Mouse (Mus musculus): Measurements from ENCODE around the gene Herc2. TPM values are rescaled to one million over a fixed set of nuclear protein-coding genes. Genes with fewer than 3 reads are reported as not detected.

The Herc2 gene
- polyA plus RNA-seq, 1 experiment from 2014 or later = 45.4 TPM

DNA sequence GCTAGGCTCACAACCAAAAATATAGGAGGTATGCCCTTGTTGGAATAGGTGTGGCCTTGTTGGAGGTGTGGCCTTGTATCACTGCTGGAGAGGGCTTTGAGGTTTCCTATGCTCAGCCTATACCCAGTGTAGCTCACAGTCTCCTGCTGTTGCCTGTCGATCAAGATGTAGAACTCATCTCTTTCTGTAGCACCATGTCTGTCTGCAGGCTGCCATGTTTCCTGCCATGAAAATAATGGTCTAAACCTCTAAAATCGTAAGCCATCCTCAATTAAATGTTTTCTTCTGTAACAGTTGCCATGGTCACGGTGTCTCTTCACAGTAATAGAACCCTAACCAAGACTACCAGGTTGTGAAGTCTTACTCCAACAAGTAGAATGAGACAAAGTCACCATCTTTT lies 26.4 kb upstream of the Herc2 start:
- no peak overlapping the region for H3K27ac ChIP-seq
- no peak overlapping the region for H3K4me2 ChIP-seq
- no peak overlapping the region for H3K4me3 ChIP-seq
- no peak for ATAC-seq
- no peaks in the 10 kb centered on the region for H3K9me3 ChIP-seq (replicated peaks)
- no peaks in the 10 kb centered on the region for H3K36me3 ChIP-seq (ENCODE audit: poor library complexity, severe bottlenecking)
- H3K9ac ChIP-seq = no peak overlapping the region
- 90% methylated on average over 3 of the region's 3 CpGs for WGBS
- no peaks in the 10 kb centered on the region for H3K27me3 ChIP-seq
- H3K4me1 ChIP-seq = peaks cover 3% of the 10 kb centered on the region

DNA sequence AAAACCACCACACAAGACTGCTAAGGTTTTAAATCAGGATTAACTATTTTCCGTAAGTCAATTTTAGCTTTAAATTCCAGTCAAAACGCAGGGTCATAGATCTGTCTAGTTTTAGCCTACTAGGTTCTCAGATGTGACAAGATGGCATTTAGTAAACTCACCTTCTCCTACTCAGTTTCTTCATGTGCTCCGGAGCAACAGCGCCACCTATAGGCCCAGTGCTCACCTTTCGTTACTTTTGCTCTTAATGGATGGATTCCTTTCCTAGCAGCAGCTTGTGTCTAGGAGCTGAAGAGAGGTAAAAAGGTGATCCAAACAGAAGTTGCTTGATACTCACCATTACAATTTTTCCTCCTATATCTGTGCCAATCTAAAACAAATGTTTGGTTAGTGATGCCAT lies 7.6 kb upstream of the Herc2 start:
- Histone ChIP-seq H3K36me3 (ENCODE audit: poor library complexity, severe bottlenecking) (no peaks in the 10 kb centered on the region), H3K4me3 (no peak overlapping the region), H3K27me3 (no peaks in the 10 kb centered on the region), H3K9me3 (replicated peaks) (no peaks in the 10 kb centered on the region), H3K27ac (no peak overlapping the region), H3K9ac (no peak overlapping the region), H3K4me1 (no peaks in the 10 kb centered on the region), H3K4me2 (no peak overlapping the region)
- 14% methylated on average over 5 of the region's 5 CpGs for WGBS
- ATAC-seq = peak; percentile 55; the same call in 1 of the 2 replicates

DNA sequence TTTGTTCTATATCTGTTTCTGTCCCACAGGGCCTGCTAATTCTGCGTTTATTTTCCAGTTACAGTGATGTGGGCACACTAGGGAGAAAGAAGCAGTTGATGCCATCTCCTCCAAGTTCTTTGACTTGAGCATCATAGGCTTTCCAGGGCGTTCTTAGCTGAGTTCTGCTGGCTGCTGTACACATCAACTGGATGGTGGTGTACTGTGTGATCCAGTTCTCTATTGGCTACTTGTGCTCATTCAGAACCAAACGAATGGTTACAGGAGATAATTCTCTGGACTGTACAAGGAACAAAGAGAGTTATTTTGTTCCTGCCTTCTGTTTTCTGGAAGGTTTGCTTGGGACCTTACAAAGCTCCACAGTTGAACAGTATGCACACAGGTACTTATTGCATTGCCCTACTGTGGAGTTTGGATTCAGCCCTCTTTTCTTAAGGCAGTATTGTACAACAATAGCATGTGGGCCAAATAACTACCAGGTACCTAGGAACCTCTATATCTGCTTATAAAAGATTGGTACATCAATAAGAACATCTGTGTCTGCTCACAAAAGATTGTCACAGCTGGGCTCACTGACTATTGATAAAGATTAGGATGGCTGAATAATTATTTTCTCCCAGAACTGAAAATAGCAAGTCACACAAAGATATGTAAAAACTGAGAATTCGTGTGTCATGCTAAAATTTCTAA lies 6.3 kb upstream of the Herc2 start:
- 0 out of 2 replicates have a peak, but pooled peaks cover under 1% of the 10 kb centered on the region for H3K4me1 ChIP-seq
- H3K27ac ChIP-seq = no peak overlapping the region
- no peak overlapping the region for H3K4me3 ChIP-seq
- H3K36me3 ChIP-seq (ENCODE audit: poor library complexity, severe bottlenecking) = no peaks in the 10 kb centered on the region
- no peak overlapping the region for H3K4me2 ChIP-seq
- WGBS = 71% methylated on average over 4 of the region's 4 CpGs
- no peaks in the 10 kb centered on the region for H3K27me3 ChIP-seq
- ATAC-seq = no peak
- no peaks in the 10 kb centered on the region for H3K9me3 ChIP-seq (replicated peaks)
- no peak overlapping the region for H3K9ac ChIP-seq

DNA sequence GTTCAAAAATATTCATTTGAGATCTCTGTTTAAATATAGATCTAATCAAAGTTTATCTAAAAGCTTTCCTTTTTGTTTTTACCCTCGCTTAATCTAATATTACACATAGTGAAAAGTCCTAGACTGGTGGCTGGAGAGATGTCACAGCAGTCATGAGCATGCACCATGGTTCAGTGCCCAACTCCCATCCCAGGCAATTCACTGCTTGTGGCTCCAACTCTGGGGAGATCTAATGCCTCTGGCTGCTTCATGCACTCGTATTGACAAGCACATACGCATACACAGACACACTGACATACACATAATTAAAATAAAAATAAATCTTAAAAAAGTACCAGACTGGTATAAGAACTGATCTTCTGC lies 5.7 kb upstream of the Herc2 start:
- Histone ChIP-seq H3K4me2 (no peak overlapping the region), H3K4me3 (no peak overlapping the region), H3K27me3 (no peaks in the 10 kb centered on the region), H3K9me3 (replicated peaks) (no peaks in the 10 kb centered on the region), H3K36me3 (ENCODE audit: poor library complexity, severe bottlenecking) (no peaks in the 10 kb centered on the region), H3K4me1 (0 out of 2 replicates have a peak, but pooled peaks cover 6% of the 10 kb centered on the region), H3K9ac (no peak overlapping the region), H3K27ac (no peak overlapping the region)
- whole genome bisulfite sequencing = 85% methylated on average over 3 of the region's 3 CpGs
- ATAC-seq = no peak

DNA sequence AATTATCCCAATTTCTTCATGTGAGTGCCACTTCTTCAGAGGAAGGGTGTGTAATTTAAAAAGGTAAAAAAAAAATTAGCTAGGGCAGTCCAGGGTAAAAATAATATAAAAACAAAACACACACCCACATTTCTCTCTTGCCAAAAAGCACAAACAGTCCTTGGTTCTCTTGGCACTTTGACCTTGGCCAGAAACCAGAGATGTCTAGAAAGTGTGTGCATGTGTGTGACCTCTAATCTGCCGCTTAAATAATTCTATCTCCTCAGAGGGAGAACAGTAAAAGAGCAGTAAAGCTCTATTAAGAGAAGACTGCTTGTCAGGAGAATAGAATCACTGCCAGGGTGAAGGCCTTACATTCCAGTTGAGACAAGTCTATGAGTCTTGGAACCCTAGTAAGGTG lies 2.8 kb upstream of the Herc2 start:
- Histone ChIP-seq H3K4me2 (no peak overlapping the region), H3K4me3 (no peak overlapping the region), H3K4me1 (peaks cover 20% of the 10 kb centered on the region), H3K27me3 (no peaks in the 10 kb centered on the region), H3K9ac (no peak overlapping the region), H3K9me3 (replicated peaks) (no peaks in the 10 kb centered on the region), H3K36me3 (ENCODE audit: poor library complexity, severe bottlenecking) (no peaks in the 10 kb centered on the region), H3K27ac (no peak overlapping the region)
- 83% methylated on average over 1 of the region's 1 CpGs for WGBS
- ATAC-seq = no peak

DNA sequence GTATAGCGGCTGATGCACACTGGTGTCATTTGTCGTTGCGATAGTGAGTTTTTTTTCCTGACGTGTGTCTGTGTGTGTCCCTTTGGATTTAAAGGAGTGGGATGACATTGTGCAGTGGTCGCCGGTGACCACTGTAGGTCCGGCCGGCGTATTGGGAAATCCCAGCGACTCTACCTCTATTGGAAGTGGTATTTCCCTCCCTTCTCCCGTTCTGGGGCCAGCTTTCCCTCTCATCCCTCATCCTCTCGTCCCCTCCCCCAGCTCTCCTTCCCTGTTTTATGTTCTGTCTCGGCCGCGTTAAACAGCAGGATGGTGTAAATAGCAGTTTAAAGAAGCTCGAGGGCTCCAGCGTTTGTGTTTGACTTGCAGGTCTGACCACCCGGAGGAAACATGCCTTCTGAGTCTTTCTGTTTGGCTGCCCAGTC lies 503 bp downstream of the Herc2 start:
- ATAC-seq = peak; percentile 35
- H3K27ac ChIP-seq = peak overlapping the region; percentile 85
- H3K4me1 ChIP-seq = peaks cover 23% of the 10 kb centered on the region
- H3K36me3 ChIP-seq (ENCODE audit: poor library complexity, severe bottlenecking) = 0 out of 2 replicates have a peak, but pooled peaks cover 4% of the 10 kb centered on the region
- H3K27me3 ChIP-seq = no peaks in the 10 kb centered on the region
- WGBS = under 1% methylated on average over 18 of the region's 18 CpGs
- H3K9ac ChIP-seq = peak overlapping the region; percentile 86
- H3K4me3 ChIP-seq = peak overlapping the region; percentile 78
- peak overlapping the region; percentile 70 for H3K4me2 ChIP-seq
- no peaks in the 10 kb centered on the region for H3K9me3 ChIP-seq (replicated peaks)

DNA sequence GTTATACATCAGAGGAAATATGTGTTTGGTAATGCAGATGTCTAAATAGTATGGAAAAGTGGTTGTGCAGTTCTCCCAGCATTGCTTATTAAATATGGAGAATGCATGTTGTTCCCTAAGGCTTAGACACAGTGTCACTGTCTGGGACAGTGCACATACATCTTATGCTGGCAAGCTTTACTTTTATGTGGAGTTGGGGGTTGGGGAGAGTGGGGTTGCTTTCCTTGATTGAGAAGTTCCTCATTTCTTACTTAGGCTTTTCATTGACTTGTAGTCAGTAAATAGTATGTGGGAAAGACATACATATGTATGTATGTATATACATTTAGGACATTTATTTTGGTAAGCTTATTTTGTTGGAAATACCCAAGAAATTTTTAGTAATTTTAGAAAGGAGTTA lies 3.0 kb downstream of the Herc2 start:
- Histone ChIP-seq H3K27me3 (no peaks in the 10 kb centered on the region), H3K4me3 (no peak overlapping the region), H3K9ac (no peak overlapping the region), H3K4me2 (no peak overlapping the region), H3K27ac (no peak overlapping the region), H3K4me1 (peaks cover 23% of the 10 kb centered on the region), H3K9me3 (replicated peaks) (no peaks in the 10 kb centered on the region), H3K36me3 (ENCODE audit: poor library complexity, severe bottlenecking) (peaks cover 19% of the 10 kb centered on the region)
- ATAC-seq = no peak

DNA sequence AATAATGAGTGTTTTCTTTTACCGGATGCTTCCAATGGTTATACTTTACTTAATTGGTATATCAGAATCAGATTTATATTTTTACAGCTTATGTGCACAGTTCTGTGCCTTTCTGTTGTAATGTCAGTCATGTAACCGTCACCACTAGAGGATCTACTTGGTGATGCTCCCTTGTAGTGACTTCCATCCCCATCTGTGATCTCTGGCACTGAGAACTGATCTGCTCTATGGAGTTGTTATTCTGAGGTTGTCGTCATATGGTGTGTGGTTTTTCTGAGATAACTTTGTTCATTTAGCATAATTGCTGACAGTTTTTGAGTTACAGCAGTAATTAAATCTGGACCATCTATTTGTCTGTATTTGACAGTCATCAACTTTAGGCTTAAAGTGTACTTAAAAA lies 5.3 kb downstream of the Herc2 start:
- peaks cover 30% of the 10 kb centered on the region for H3K36me3 ChIP-seq (ENCODE audit: poor library complexity, severe bottlenecking)
- peaks cover 15% of the 10 kb centered on the region for H3K4me1 ChIP-seq
- ATAC-seq = peak; percentile 42; the same call in 1 of the 2 replicates
- H3K4me3 ChIP-seq = no peak overlapping the region
- no peak overlapping the region for H3K4me2 ChIP-seq
- no peaks in the 10 kb centered on the region for H3K9me3 ChIP-seq (replicated peaks)
- H3K9ac ChIP-seq = no peak overlapping the region
- H3K27ac ChIP-seq = no peak overlapping the region
- no peaks in the 10 kb centered on the region for H3K27me3 ChIP-seq
- 92% methylated on average over 3 of the region's 3 CpGs for WGBS

DNA sequence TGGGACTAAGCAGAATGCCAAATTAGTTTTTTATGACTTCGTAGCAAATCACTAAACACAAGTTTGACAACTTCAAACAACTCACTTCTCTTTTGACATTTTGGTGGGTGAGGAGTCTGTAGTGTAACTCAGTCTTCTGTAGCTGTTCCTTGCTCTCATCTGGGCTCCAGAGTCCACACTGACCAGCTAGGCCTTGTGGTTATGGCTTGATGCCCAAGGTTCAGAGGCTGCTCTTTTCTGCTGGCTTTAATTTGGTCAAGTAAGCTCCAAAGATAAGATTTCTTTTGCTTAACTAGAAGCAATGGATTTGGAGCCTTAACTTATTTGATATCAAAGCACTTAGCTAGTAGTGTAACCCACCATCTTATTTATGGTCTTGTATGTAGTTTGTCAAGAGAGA lies 14.9 kb downstream of the Herc2 start:
- ATAC-seq = no peak
- 97% methylated on average over 1 of the region's 1 CpGs for WGBS

DNA sequence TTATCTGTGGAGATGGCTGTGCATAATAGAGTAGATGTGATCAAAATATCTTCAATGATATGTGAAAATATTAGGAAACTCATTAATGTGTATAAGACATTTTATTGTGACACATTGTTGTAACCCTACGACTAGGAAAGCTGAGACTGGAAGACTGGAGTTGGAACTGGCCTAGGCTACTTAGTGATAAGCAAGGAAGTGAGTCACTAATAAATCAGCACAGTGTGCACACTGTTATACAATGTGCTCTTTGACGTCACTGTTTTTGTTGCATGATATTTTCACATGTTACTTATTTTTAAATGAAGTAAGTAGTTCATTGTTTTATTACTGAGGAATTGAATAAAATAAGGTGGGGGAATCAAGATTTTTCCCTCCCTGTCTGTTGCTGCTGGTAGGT lies 16.1 kb downstream of the Herc2 start:
- Histone ChIP-seq H3K4me1 (no peaks in the 10 kb centered on the region), H3K9me3 (replicated peaks) (no peaks in the 10 kb centered on the region), H3K9ac (no peak overlapping the region), H3K36me3 (ENCODE audit: poor library complexity, severe bottlenecking) (peaks cover 11% of the 10 kb centered on the region), H3K27ac (no peak overlapping the region), H3K27me3 (no peaks in the 10 kb centered on the region), H3K4me2 (no peak overlapping the region), H3K4me3 (no peak overlapping the region)
- 87% methylated on average over 2 of the region's 2 CpGs for WGBS
- no peak for ATAC-seq

More for the DNA sequence above, 14.9 kb downstream of the Herc2 start:
- Histone ChIP-seq H3K36me3 (ENCODE audit: poor library complexity, severe bottlenecking) (peaks cover 8% of the 10 kb centered on the region; the same call in 1 of the 2 replicates), H3K9ac (no peak overlapping the region), H3K9me3 (replicated peaks) (no peaks in the 10 kb centered on the region), H3K4me1 (no peaks in the 10 kb centered on the region), H3K4me2 (no peak overlapping the region), H3K27ac (no peak overlapping the region), H3K27me3 (no peaks in the 10 kb centered on the region), H3K4me3 (no peak overlapping the region)

DNA sequence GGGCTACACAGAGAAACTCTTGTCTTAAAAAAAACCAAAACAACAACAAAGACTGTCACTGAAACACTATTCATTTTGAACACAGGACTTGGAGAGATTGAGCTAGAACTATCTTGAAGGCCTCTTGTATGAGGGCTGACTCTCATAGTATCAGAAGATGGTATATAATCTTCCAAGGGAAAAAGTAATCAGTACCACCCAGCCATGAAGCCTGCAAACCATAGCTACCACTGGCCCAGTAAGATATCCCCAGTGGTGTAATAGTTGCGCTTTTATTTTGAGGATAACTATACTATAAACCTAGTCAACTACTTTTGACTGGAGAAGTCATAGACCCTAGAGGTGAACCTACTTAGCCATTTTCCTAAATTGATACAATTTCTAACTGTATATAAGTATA lies 16.6 kb downstream of the Herc2 start:
- no peak for ATAC-seq

DNA sequence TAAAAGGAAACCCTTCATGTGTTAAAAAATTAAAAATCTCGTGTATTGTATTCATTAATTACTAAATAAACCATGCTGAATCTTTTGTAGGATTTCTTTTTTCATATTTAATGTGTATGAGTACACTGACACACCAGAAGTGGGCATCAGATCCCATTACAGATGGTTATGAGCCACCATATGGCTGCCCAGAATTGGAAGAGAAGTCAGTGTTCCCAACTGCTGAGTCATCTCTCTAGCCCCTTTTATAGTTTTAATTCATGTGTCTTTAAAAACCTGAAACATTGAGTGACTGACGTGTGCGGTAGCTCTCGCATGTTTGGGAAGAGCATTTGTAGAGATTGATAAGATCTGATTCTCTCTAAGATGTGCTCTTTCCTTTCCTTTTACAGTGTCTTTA lies 21.7 kb downstream of the Herc2 start:
- H3K4me3 ChIP-seq = no peak overlapping the region
- no peaks in the 10 kb centered on the region for H3K4me1 ChIP-seq
- H3K27me3 ChIP-seq = no peaks in the 10 kb centered on the region
- WGBS = 88% methylated on average over 4 of the region's 4 CpGs
- no peak for ATAC-seq
- no peak overlapping the region for H3K4me2 ChIP-seq
- H3K9ac ChIP-seq = no peak overlapping the region
- H3K27ac ChIP-seq = no peak overlapping the region
- no peaks in the 10 kb centered on the region for H3K9me3 ChIP-seq (replicated peaks)
- peaks cover 18% of the 10 kb centered on the region for H3K36me3 ChIP-seq (ENCODE audit: poor library complexity, severe bottlenecking)

More for the DNA sequence above, 16.6 kb downstream of the Herc2 start:
- Histone ChIP-seq H3K9ac (no peak overlapping the region), H3K36me3 (ENCODE audit: poor library complexity, severe bottlenecking) (peaks cover 11% of the 10 kb centered on the region), H3K27ac (no peak overlapping the region), H3K9me3 (replicated peaks) (no peaks in the 10 kb centered on the region), H3K4me1 (no peaks in the 10 kb centered on the region), H3K4me2 (no peak overlapping the region), H3K27me3 (no peaks in the 10 kb centered on the region), H3K4me3 (no peak overlapping the region)
- 100% methylated on average over 1 of the region's 1 CpGs for WGBS

DNA sequence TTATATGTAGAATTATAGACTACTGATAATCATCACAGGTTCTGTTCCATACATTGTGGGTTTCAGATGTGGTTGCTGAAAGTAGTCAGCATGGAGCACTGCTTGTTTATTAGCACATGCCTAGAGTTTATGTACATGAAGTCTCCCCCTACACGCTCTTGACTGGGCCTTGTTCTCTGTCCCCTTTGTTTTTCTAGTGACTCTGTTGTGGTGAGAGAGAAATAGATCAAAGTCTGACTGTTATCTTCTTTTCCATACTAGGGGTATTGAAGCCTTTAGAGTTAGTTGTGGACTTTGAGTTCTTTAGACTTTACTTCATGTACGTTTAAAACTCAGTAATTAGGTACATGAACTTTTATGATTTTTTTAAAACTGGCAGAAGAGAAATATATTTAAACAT lies 33.0 kb downstream of the Herc2 start:
- no peak overlapping the region for H3K4me2 ChIP-seq
- H3K9ac ChIP-seq = no peak overlapping the region
- no peaks in the 10 kb centered on the region for H3K27me3 ChIP-seq
- H3K4me3 ChIP-seq = no peak overlapping the region
- no peak overlapping the region for H3K27ac ChIP-seq
- no peak for ATAC-seq
- H3K9me3 ChIP-seq (replicated peaks) = no peaks in the 10 kb centered on the region
- H3K4me1 ChIP-seq = no peaks in the 10 kb centered on the region
- peaks cover 41% of the 10 kb centered on the region for H3K36me3 ChIP-seq (ENCODE audit: poor library complexity, severe bottlenecking)
- WGBS = 87% methylated on average over 2 of the region's 2 CpGs
